Mouse (Mus musculus) hindbrain, embryonic 11.5 days (tissue): ENCODE measurements at regions not wholly inside any gene's neighbourhood (a gene's known extent, or its start where the extent isn't known, plus 50 kb on each side); places are given as distances from the start of the nearest gene placed in this dataset.

Source experiments
- ATAC-seq: fragments of 200-750 bp; cut with Nextera tagmentation; 2 replicates; pipeline ENCODE4 v1.8.0; 2017; ENCODE audit warnings: mild to moderate bottlenecking, moderate TSS enrichment, moderate library complexity; ENCODE audit not compliant: low FRiP score
- DNase-seq: peaks from one replicate; pipeline ENCODE4 v3.0.0-alpha.2; 2015; ENCODE audit warnings: low spot score
- H3K27ac ChIP-seq: fragments of 300-500 bp; sonication (generic); 2 replicates; pipeline ENCODE4 v1.5.1; 2014; ENCODE audit warnings: mild to moderate bottlenecking, low read depth, low read length
- H3K27me3 ChIP-seq: fragments of 300-500 bp; sonication (generic); 2 replicates; pipeline ENCODE4 v1.6.1; 2014; ENCODE audit warnings: mild to moderate bottlenecking, low read length, moderate library complexity, mixed read lengths; ENCODE audit not compliant: control insufficient read depth, insufficient read depth
- H3K36me3 ChIP-seq: fragments of 300-500 bp; sonication (generic); 2 replicates; pipeline ENCODE4 v1.6.1; 2014; ENCODE audit warnings: mild to moderate bottlenecking, low read length, moderate library complexity, mixed read lengths; ENCODE audit not compliant: control insufficient read depth, insufficient read depth
- H3K4me1 ChIP-seq: fragments of 300-500 bp; sonication (generic); replicated peaks from 2 replicates; pipeline ENCODE4 v1.6.1; 2014; ENCODE audit warnings: low read length, mixed read lengths; ENCODE audit not compliant: control insufficient read depth, insufficient read depth
- H3K4me2 ChIP-seq: fragments of 300-500 bp; sonication (generic); replicated peaks from 2 replicates; pipeline ENCODE4 v1.6.1; 2014; ENCODE audit warnings: mild to moderate bottlenecking, low read depth, low read length
- H3K4me3 ChIP-seq: fragments of 300-500 bp; sonication (generic); 2 replicates; pipeline ENCODE4 v1.5.1; 2014; ENCODE audit warnings: low read depth, low read length
- H3K9ac ChIP-seq: fragments of 300-500 bp; sonication (generic); 2 replicates; pipeline ENCODE4 v1.6.1; 2014; ENCODE audit warnings: low read depth, low read length
- H3K9me3 ChIP-seq: fragments of 300-500 bp; sonication (generic); 2 replicates; pipeline ENCODE4 v1.6.1; 2016; ENCODE audit warnings: low read length; ENCODE audit not compliant: control insufficient read depth
- WGBS: fragments of 180-500 bp; shearing (Covaris S2); extraction: QIAGEN DNeasy Blood & Tissue Kit; methylation state at CpG from one replicate; pipeline ENCODE4 v1.1.7; 2014; 5-methylcytosine and 5-hydroxymethylcytosine counted together

DNA sequence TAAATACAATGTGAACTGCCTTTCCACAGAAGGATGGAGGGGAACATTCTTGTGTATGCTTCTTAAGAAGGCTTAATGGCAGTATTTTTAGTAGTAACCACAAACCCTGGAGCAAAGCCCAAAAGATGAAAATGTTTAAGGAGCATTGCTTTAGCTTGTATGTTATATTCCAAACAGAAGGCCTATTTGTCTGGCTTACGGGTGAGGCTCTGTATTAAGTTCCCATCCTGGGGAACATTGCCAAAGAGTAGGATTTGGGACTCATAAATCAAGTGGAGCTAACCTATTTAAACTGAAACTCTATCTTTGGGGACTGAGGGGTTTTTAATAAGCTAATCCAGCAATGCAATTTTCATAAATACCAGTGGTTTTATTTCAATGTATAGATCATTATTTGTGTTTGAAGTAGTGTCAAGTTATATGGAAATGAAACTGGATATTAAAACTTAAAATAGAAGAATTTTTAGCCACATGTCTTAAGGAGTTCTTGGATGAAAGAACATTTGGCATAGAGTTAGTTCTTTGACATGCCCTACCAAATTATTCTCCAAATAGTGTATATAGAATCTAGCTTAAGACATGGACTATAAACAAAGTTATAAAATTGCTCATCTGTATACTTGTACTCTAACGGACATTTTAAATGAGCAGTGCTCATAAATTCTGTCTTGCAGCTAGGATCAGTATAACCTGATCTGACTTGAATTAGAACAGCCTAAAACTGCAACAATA lies 401.7 kb upstream of the Actbl2 start:
- H3K4me2 ChIP-seq, result no peak overlapping the region
- ATAC-seq, result no peak
- H3K36me3 ChIP-seq, result no peaks in the 10 kb centered on the region
- H3K9ac ChIP-seq, result no peak overlapping the region
- no peak overlapping the region for H3K4me3 ChIP-seq
- no peaks in the 10 kb centered on the region for H3K9me3 ChIP-seq
- no peak overlapping the region for H3K27ac ChIP-seq
- DNase-seq, result no peak
- H3K27me3 ChIP-seq, result no peaks in the 10 kb centered on the region
- WGBS, result 94% methylated on average over 2 of the region's 2 CpGs
- H3K4me1 ChIP-seq, result no peaks in the 10 kb centered on the region

DNA sequence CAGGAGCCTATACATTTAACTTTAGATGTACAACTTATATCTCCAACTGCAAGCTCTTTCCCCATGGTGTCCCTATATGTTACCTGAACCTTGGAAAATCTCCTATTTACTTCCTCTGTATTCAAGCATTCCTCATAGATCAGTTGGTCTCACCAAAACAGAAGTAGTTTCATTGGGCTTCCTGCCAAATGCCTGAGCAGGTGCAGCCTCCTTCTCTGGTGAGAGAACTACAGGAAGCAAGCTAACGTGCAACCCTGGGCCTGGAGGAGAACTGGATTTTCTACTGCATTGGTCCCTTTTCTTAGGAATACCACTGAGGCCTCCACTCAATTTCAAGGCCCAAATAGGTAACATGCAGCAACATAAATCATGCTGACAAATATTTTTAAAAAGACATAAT lies 400.6 kb upstream of the Actbl2 start:
- 76% methylated on average over 1 of the region's 1 CpGs for WGBS
- no peak overlapping the region for H3K27ac ChIP-seq
- H3K9me3 ChIP-seq, result no peaks in the 10 kb centered on the region
- H3K9ac ChIP-seq, result no peak overlapping the region
- no peak overlapping the region for H3K4me2 ChIP-seq
- ATAC-seq, result no peak
- no peak overlapping the region for H3K4me3 ChIP-seq
- no peak for DNase-seq
- H3K4me1 ChIP-seq, result no peaks in the 10 kb centered on the region
- no peaks in the 10 kb centered on the region for H3K36me3 ChIP-seq
- H3K27me3 ChIP-seq, result no peaks in the 10 kb centered on the region

DNA sequence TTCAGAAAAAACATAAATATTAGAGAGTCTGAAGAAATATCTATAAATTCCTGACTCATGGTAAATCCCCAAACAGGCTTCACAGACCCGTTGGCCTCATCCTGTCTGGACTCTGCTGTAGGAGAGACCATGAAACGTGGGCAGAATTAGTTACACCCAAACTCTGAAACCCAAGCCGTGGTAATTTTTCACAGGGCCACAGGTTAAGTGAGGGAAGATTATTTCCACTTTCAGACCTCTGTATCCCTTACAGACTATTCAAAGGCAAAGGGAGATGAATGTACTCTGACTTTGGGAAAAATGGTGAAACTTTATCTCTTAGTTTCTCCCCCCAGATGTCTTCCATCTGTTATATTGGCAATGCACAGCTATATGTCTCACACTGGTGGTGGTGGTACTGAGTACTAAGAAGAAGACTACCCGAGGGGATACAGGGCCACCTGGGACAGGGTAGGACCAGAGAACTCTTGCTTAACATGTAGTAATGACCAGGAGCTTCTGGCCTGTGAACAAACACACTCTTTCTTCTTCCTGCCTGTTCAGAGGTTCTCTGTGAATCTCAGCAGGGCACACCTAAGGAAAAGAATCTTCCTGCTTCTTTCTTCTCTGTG lies 388.8 kb upstream of the Actbl2 start:
- no peak for ATAC-seq
- no peaks in the 10 kb centered on the region for H3K27me3 ChIP-seq
- 62% methylated on average over 4 of the region's 4 CpGs for WGBS
- H3K9me3 ChIP-seq, result no peaks in the 10 kb centered on the region
- H3K4me2 ChIP-seq, result no peak overlapping the region
- DNase-seq, result no peak
- H3K36me3 ChIP-seq, result no peaks in the 10 kb centered on the region
- no peak overlapping the region for H3K27ac ChIP-seq
- H3K4me3 ChIP-seq, result no peak overlapping the region
- no peak overlapping the region for H3K9ac ChIP-seq
- H3K4me1 ChIP-seq, result no peaks in the 10 kb centered on the region; the same call in 1 of the 2 replicates

DNA sequence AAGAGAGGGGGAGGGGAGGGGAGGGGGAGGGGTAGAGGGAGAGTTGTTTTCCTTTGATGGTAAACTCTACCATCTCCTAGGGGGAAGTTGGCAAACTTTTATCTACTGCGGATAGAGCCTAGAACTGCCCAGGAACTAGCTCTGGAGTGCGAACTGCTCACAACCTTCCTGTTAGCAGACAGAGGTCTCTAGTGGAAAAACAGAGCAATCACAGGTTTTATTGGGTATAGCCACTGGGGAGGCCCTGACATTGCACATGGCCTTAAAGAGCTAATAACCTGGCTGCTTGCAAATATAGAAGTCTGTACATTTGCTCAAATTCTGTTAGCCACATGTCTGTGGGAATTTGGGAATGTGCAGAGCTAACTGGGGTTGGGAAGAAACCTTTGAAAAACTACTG lies 388.1 kb upstream of the Actbl2 start:
- no peak overlapping the region for H3K9ac ChIP-seq
- no peak overlapping the region for H3K27ac ChIP-seq
- no peaks in the 10 kb centered on the region for H3K36me3 ChIP-seq
- ATAC-seq (no peak), DNase-seq (no peak)
- no peak overlapping the region for H3K4me2 ChIP-seq
- H3K9me3 ChIP-seq, result no peaks in the 10 kb centered on the region
- no peaks in the 10 kb centered on the region; the same call in 1 of the 2 replicates for H3K4me1 ChIP-seq
- H3K27me3 ChIP-seq, result no peaks in the 10 kb centered on the region
- 56% methylated on average over 2 of the region's 2 CpGs for WGBS
- no peak overlapping the region for H3K4me3 ChIP-seq

DNA sequence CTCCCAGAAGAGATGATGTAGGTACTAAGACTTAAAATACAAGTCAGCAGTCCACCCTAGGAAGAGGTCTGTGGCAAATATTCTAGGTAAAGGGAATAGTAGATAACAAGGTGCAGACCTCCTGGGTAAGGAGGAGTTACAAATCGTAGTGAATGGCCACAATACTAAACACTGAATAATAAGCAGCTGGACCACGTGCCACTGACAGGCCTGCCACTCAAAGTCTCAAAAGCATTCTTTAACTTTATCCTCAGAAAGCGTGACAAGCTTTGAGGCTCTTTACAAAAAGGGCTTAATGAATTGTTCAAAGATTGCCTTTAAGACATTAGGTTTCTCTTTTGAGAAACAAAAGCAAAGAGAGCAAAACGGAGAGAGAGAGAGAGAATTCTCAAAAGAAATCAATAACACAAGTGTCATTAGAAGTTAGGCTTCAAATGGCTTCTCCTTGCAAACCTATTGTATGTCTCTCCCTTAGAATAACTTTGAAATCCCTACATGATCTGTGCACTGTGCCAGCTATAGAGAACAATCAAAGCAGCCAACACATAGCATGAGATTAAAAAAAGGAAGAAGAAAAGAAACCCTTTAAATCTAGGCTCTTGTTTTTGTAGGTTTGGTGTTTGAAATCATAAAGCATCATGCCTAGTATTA lies 383.6 kb upstream of the Actbl2 start:
- no peak overlapping the region for H3K27ac ChIP-seq
- DNase-seq, result peak; percentile 34
- no peak overlapping the region for H3K4me3 ChIP-seq
- 24% methylated on average over 4 of the region's 4 CpGs for WGBS
- H3K4me1 ChIP-seq, result no peaks in the 10 kb centered on the region; the same call in 1 of the 2 replicates
- H3K9ac ChIP-seq, result no peak overlapping the region
- no peaks in the 10 kb centered on the region for H3K27me3 ChIP-seq
- H3K36me3 ChIP-seq, result no peaks in the 10 kb centered on the region
- H3K9me3 ChIP-seq, result no peaks in the 10 kb centered on the region
- ATAC-seq, result peak; percentile 73
- H3K4me2 ChIP-seq, result no peak overlapping the region

DNA sequence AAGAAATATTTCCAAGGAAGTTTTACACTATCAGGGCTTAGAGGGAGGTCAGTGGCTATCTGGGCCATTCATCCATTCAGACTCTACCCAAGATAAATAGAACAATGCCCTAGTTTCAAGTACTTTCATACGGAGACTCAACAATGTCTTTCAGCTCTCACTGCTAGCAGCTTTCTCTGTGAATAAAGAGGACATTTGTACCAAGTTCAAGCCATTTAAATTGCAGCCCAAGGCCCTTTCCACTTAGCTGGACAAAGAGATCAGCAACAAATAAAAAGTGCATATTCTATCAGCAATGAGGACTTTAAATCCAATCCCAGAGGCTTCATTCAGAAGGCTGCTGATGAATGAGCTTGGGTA lies 383.1 kb upstream of the Actbl2 start:
- Histone ChIP-seq H3K27me3 (no peaks in the 10 kb centered on the region), H3K36me3 (no peaks in the 10 kb centered on the region), H3K4me2 (no peak overlapping the region), H3K27ac (no peak overlapping the region), H3K4me1 (no peaks in the 10 kb centered on the region; the same call in 1 of the 2 replicates), H3K4me3 (no peak overlapping the region), H3K9ac (no peak overlapping the region), H3K9me3 (no peaks in the 10 kb centered on the region)
- no peak for DNase-seq
- peak; percentile 32; the same call in 1 of the 2 replicates for ATAC-seq
- WGBS, result 19% methylated on average over 1 of the region's 1 CpGs

DNA sequence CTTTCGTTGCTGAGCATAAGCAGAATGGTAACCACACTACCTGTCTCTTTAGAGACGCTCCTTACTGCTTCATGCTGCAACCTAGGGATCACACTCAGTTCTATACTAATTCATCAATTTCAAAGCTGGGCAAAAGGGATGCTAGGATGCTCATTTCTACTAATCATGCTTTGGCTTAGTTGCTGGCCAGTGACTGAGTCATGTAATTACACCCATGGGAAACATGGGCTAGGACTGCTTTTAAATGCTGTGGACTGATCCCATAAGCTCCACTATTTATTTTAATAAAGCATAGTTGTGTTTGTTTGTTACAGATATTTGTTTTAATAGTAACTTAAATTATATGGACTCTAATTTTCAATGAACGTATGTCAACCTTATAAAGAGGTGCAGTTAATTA lies 373.2 kb upstream of the Actbl2 start:
- Histone ChIP-seq H3K9me3 (no peaks in the 10 kb centered on the region), H3K36me3 (no peaks in the 10 kb centered on the region), H3K4me1 (no peaks in the 10 kb centered on the region), H3K4me2 (no peak overlapping the region), H3K27ac (no peak overlapping the region), H3K9ac (no peak overlapping the region), H3K27me3 (no peaks in the 10 kb centered on the region), H3K4me3 (no peak overlapping the region)
- WGBS, result 85% methylated on average over 3 of the region's 3 CpGs
- no peak for DNase-seq
- ATAC-seq, result no peak

DNA sequence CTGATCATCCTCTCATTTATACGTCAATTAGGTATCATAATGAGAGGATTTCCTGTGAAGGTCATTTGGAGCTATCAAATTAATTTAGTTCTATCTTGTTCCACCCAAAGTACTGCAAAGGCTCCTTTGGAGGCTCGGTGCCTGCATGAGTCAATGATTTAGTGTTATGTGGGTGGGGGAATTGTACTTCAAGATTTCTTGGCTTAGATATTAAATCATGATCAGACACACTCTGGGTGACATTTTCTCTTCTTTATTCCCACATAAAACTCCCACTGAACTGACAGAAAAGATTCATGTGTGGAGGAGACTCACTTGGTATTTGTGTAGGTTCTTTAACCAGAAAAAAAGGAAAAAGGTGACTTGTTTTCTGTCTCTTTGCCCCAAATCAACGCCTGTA lies 372.6 kb upstream of the Actbl2 start:
- Histone ChIP-seq H3K4me3 (no peak overlapping the region), H3K9ac (no peak overlapping the region), H3K36me3 (no peaks in the 10 kb centered on the region), H3K4me1 (no peaks in the 10 kb centered on the region), H3K27ac (no peak overlapping the region), H3K27me3 (no peaks in the 10 kb centered on the region), H3K9me3 (no peaks in the 10 kb centered on the region), H3K4me2 (no peak overlapping the region)
- ATAC-seq (no peak), DNase-seq (no peak)
- 91% methylated on average over 3 of the region's 3 CpGs for WGBS
